Mouse (Mus musculus): ENCODE measurements at regions not wholly inside any gene's neighbourhood (a gene's known extent, or its start where the extent isn't known, plus 50 kb on each side); places are given as distances from the start of the nearest gene placed in this dataset.
"Not testable (repeated sequence)": the region's sequence is repeated elsewhere in the genome, so short reads cannot be mapped to it uniquely, and the experiment has no call there.

- DNase-seq (ENCODE audit: low spot score in 2 of 2), result not testable (repeated sequence)
Measured at GRCm38 (mm10) chr7:106616932-106617331, 63.5 kb downstream of the Olfr693 start.

GRCm38 (mm10) chr7:106612723-106613122 is 67.7 kb downstream of the Olfr693 start:
- no peak for DNase-seq (ENCODE audit: low spot score in 2 of 2)

- no peak for DNase-seq (ENCODE audit: low spot score in 2 of 2)
Measured at GRCm38 (mm10) chr7:106580424-106580823, 100.0 kb downstream of the Olfr693 start.

GRCm38 (mm10) chr7:106568251-106568650 is 112.1 kb downstream of the Olfr693 start:
- not testable (repeated sequence) for DNase-seq (ENCODE audit: low spot score in 2 of 2)

- DNase-seq (ENCODE audit: low spot score in 2 of 2), result peak; percentile 5 to 44
Measured at GRCm38 (mm10) chr7:106550881-106551575, 129.4 kb downstream of the Olfr693 start.

GRCm38 (mm10) chr7:106529433-106530102 is 150.8 kb downstream of the Olfr693 start:
- DNase-seq (ENCODE audit: low spot score in 2 of 2), result peak; percentile 11 to 13

DNA sequence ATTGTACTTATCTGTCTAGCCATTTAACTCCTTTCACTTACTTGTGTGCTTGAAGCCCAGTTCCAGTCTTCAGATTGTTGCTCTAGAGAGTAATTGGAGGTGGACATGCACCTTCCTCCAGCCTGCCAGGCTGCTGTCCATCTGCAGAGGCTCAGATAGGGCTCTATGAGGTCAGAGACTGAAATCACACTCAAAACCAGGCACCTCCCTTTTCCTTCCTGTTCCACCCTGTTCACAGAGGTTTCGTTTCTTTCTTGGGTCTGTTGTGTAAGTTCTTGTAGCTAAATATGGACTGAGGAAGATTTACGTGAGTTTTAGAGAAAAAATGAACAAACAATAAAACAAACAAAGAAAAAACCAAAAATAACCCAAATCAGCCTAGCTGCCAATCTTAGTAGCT is 151.4 kb downstream of the Olfr693 start:
- peak; percentile 66 to 68 for DNase-seq (ENCODE audit: low spot score in 2 of 2)

DNA sequence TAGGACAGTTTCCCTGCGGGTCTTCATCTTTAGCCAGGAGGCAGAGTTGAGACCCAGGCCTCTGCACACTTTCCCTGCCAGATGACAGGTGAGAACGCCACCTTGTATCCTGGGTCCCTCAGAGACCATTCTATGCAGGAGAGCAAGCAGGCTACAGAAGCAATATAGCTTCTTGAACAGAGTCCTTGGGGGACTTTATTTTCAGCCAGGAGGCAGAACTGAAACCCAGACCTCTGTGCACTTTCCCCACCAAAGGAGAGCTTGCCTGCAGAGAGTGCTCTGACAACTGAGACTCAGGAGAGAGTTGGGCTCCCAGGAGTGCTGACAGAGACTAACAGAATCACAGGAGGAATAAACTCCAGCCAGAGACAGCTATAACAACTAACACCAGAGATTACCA is 185.5 kb downstream of the Olfr693 start:
- no peak for DNase-seq (ENCODE audit: low spot score in 2 of 2)
